Mouse (Mus musculus) liver, embryonic 14.5 days (tissue): ENCODE data around the gene Gm17545. TPM values are rescaled to one million over a fixed set of nuclear protein-coding genes. Genes with fewer than 3 reads are reported as not detected.
A peak's percentile ranks its signal among the peaks of the same experiment; 100 is the strongest.

Source experiments
- ATAC-seq: fragments of 200-750 bp; cut with Nextera tagmentation; 2 replicates; pipeline ENCODE4 v1.8.0; 2017; ENCODE audit warnings: moderate number of reproducible peaks, mild to moderate bottlenecking, moderate library complexity; ENCODE audit not compliant: insufficient read depth
- DNase-seq, 3 experiments: peaks; one replicate each; pipeline ENCODE4 v3.0.0-alpha.2; 2012 to 2013; ENCODE audit warnings: low read depth in 3 of 3, low spot score in 3 of 3
- H3K27ac ChIP-seq: fragments of 300-500 bp; sonication (generic); 2 replicates; pipeline ENCODE4 v1.5.1; 2014; ENCODE audit warnings: moderate library complexity, mild to moderate bottlenecking, control low read depth, inconsistent platforms
- H3K27me3 ChIP-seq: fragments of 300-500 bp; sonication (generic); 2 replicates; pipeline ENCODE4 v1.6.1; 2014; ENCODE audit warnings: mild to moderate bottlenecking, low read length, moderate library complexity; ENCODE audit not compliant: control insufficient read depth, insufficient read depth
- H3K36me3 ChIP-seq: fragments of 300-500 bp; sonication (generic); replicated peaks from 2 replicates; pipeline ENCODE4 v1.6.1; 2014; ENCODE audit warnings: low read depth; ENCODE audit not compliant: control insufficient read depth, insufficient read depth
- H3K4me1 ChIP-seq, 2 experiments: fragments of 200-500 bp in 1 of 2; fragments of 300-500 bp in 1 of 2; sonication (generic) in 1 of 2; replicated peaks; 2 replicates each; pipeline ENCODE4 v1.6.1; 2012 to 2014; ENCODE audit warnings: antibody characterized with exemption in 1 of 2, inconsistent platforms in 1 of 2, low read length in 1 of 2; ENCODE audit not compliant: control insufficient read depth in 2 of 2, insufficient read depth in 2 of 2
- H3K4me2 ChIP-seq: fragments of 300-500 bp; sonication (generic); 2 replicates; pipeline ENCODE4 v1.6.1; 2014; ENCODE audit warnings: low read depth, mild to moderate bottlenecking, control low read depth, moderate library complexity
- H3K4me3 ChIP-seq, 2 experiments: fragments of 200-500 bp in 1 of 2; fragments of 300-500 bp in 1 of 2; sonication (generic) in 1 of 2; 2 replicates each; pipeline ENCODE4 v1.5.1; 2012 to 2014; ENCODE audit warnings: low read depth in 2 of 2, low read length in 2 of 2, mild to moderate bottlenecking in 2 of 2, control low read depth in 1 of 2, inconsistent platforms in 1 of 2, moderate library complexity in 1 of 2; ENCODE audit not compliant: insufficient read depth in 1 of 2
- H3K9ac ChIP-seq: fragments of 300-500 bp; sonication (generic); replicated peaks from 2 replicates; pipeline ENCODE4 v1.6.1; 2014; ENCODE audit warnings: mild to moderate bottlenecking, control low read depth, moderate library complexity
- H3K9me3 ChIP-seq: fragments of 300-500 bp; sonication (generic); 2 replicates; pipeline ENCODE4 v1.6.1; 2016; ENCODE audit warnings: low read length, mixed read lengths; ENCODE audit not compliant: control insufficient read depth
- CTCF ChIP-seq: IDR thresholded peaks from 2 replicates; pipeline ENCODE4 v1.5.1; 2016; ENCODE audit warnings: antibody characterized with exemption, low read depth, control low read depth
- EP300 ChIP-seq: IDR thresholded peaks from 2 replicates; pipeline ENCODE4 v1.6.1; 2016; ENCODE audit warnings: antibody characterized with exemption, low read depth
- WGBS: fragments of 180-500 bp; shearing (Covaris S2); extraction: QIAGEN DNeasy Blood & Tissue Kit; methylation state at CpG from one replicate; pipeline ENCODE4 v1.1.7; 2014; ENCODE audit not compliant: insufficient replicate concordance; 5-methylcytosine and 5-hydroxymethylcytosine counted together
- polyA plus RNA-seq, 2 experiments: library from polyadenylated mRNA; depleted of rRNA in 1 of 2; stranded (reverse) in 1 of 2; unstranded in 1 of 2; fragments of >200 nt; fragmentation: Nextera tagmentation in 1 of 2; extraction: Ambion mirVana in 1 of 2; gene quantifications; 2 replicates each; pipeline versions ENCODE4 v1.2.1 to v1.2.3; 2012 to 2014

The Gm17545 gene
- polyA plus RNA-seq, 2 experiments: not detected

GRCm38 (mm10) chr9:22411002-22411857 lies 42.9 kb upstream of the Gm17545 start, which contains the start of gene 9530077C05Rik:
9530077C05Rik (plus strand) TSS chr9:22411513.
- ATAC-seq (peak; percentile 99), DNase-seq (peak; percentile 93 to 95 (median 94))
- H3K4me1 ChIP-seq: no peaks in the 10 kb centered on the region
- H3K4me2 ChIP-seq: peak within 1 kb of the TSS; percentile 76
- under 1% methylated on average over 43 of the region's 43 CpGs for WGBS
- TF ChIP-seq EP300 (no peak), CTCF (peak; percentile 99)
- H3K27ac ChIP-seq: no peak within 1 kb of the TSS
- no peaks in the 10 kb centered on the region for H3K27me3 ChIP-seq
- peak within 1 kb of the TSS; percentile 56 to 66 for H3K4me3 ChIP-seq
- no peaks in the 10 kb centered on the region for H3K9me3 ChIP-seq
- H3K36me3 ChIP-seq: no peaks in the 10 kb centered on the region
- peak within 1 kb of the TSS; percentile 60 for H3K9ac ChIP-seq

GRCm38 (mm10) chr9:22416187-22416586 lies 37.9 kb upstream of the Gm17545 start:
- Histone ChIP-seq H3K4me1 (peaks cover 0 to 13% of the 10 kb centered on the region in 2 experiments; a peak in 2 of 4 replicates), H3K27ac (no peak overlapping the region), H3K36me3 (no peaks in the 10 kb centered on the region), H3K4me2 (no peak overlapping the region), H3K4me3 (no peak overlapping the region), H3K27me3 (no peaks in the 10 kb centered on the region), H3K9me3 (no peaks in the 10 kb centered on the region), H3K9ac (no peak overlapping the region)
- no peak for DNase-seq
- 59% methylated on average over 3 of the region's 3 CpGs for WGBS
- TF ChIP-seq CTCF: no peak
- no peak for ATAC-seq

GRCm38 (mm10) chr9:22417547-22417946 lies 36.5 kb upstream of the Gm17545 start:
- Histone ChIP-seq H3K9ac (no peak overlapping the region), H3K9me3 (no peaks in the 10 kb centered on the region), H3K27me3 (no peaks in the 10 kb centered on the region), H3K36me3 (no peaks in the 10 kb centered on the region), H3K27ac (no peak overlapping the region), H3K4me3 (no peak overlapping the region), H3K4me1 (peaks cover 0 to 13% of the 10 kb centered on the region in 2 experiments; a peak in 2 of 4 replicates), H3K4me2 (no peak overlapping the region)
- ATAC-seq: no peak
- WGBS: 48% methylated on average over 6 of the region's 6 CpGs
- TF ChIP-seq EP300 (no peak), CTCF (no peak)
- no peak for DNase-seq

GRCm38 (mm10) chr9:22419877-22420276 lies 34.2 kb upstream of the Gm17545 start:
- no peaks in the 10 kb centered on the region for H3K36me3 ChIP-seq
- peaks cover 0 to 15% of the 10 kb centered on the region in 2 experiments; a peak in 2 of 4 replicates for H3K4me1 ChIP-seq
- no peak overlapping the region for H3K4me3 ChIP-seq
- DNase-seq (no peak), ATAC-seq (no peak)
- no peaks in the 10 kb centered on the region for H3K9me3 ChIP-seq
- no peak overlapping the region for H3K9ac ChIP-seq
- 62% methylated on average over 3 of the region's 3 CpGs for WGBS
- TF ChIP-seq EP300: no peak
- TF ChIP-seq CTCF: no peak
- no peaks in the 10 kb centered on the region for H3K27me3 ChIP-seq
- no peak overlapping the region for H3K27ac ChIP-seq
- no peak overlapping the region for H3K4me2 ChIP-seq

DNA sequence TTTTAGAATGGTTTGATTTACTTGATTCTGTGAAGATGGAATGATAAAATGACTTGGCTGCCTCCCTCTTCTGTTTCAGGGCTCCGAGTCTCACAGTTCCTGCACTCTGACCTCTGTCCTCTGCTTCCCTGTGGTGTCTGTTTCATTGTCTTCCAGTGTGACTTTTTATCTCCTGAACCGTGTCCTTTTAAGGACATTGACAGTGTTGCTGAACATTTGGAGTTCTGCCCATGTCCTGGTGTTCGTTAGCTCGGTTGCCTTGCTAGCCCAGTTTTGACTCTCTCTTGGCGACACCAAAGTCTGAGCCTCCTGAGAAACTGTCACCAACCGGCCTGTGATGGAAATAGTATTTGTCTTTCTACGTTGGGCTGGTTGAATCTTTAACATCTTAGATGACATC lies 33.6 kb upstream of the Gm17545 start:
- 59% methylated on average over 7 of the region's 7 CpGs for WGBS

More for the DNA sequence above, 33.6 kb upstream of the Gm17545 start:
- no peak for TF ChIP-seq EP300
- Histone ChIP-seq H3K36me3 (no peaks in the 10 kb centered on the region), H3K27ac (no peak overlapping the region), H3K9me3 (no peaks in the 10 kb centered on the region), H3K4me2 (no peak overlapping the region), H3K27me3 (no peaks in the 10 kb centered on the region), H3K9ac (no peak overlapping the region), H3K4me3 (no peak overlapping the region), H3K4me1 (peaks cover 0 to 15% of the 10 kb centered on the region in 2 experiments; a peak in 2 of 4 replicates)
- DNase-seq: no peak
- ATAC-seq: no peak
